Mouse (Mus musculus): ENCODE measurements around the gene Trim7. TPM values are rescaled to one million over a fixed set of nuclear protein-coding genes. Genes with fewer than 3 reads are reported as not detected.
"Not testable (repeated sequence)": the region's sequence is repeated elsewhere in the genome, so short reads cannot be mapped to it uniquely, and the experiment has no call there.

Gene Trim7
- polyA plus RNA-seq, 1 experiment from 2014 or later, result 1.7 TPM

GRCm38 (mm10) chr11:48818346-48818745, 7.6 kb upstream of the Trim7 start:
- Histone ChIP-seq H3K4me1 (ENCODE audit: control insufficient read depth, insufficient read depth, low read length) (peaks cover 16% of the 10 kb centered on the region), H3K27me3 (ENCODE audit: control insufficient read depth, insufficient read depth, low read length) (no peaks in the 10 kb centered on the region), H3K27ac (ENCODE audit: low read length) (peak overlapping the region; percentile 9; the same call in 1 of the 2 replicates), H3K9me3 (replicated peaks; ENCODE audit: control insufficient read depth, low read length) (no peaks in the 10 kb centered on the region), H3K9ac (ENCODE audit: low read length) (peak overlapping the region; percentile 24), H3K4me3 (replicated peaks; ENCODE audit: low read length) (peak overlapping the region; percentile 53), H3K36me3 (ENCODE audit: control insufficient read depth, insufficient read depth, low read length) (no peaks in the 10 kb centered on the region), H3K4me2 (ENCODE audit: low read depth, low read length) (peak overlapping the region; percentile 80)
- under 1% methylated on average over 16 of the region's 16 CpGs for WGBS
- ATAC-seq (ENCODE audit: insufficient read depth, low FRiP score), result 0 out of 2 replicates have a peak, but pooled peaks have one; percentile 3

DNA sequence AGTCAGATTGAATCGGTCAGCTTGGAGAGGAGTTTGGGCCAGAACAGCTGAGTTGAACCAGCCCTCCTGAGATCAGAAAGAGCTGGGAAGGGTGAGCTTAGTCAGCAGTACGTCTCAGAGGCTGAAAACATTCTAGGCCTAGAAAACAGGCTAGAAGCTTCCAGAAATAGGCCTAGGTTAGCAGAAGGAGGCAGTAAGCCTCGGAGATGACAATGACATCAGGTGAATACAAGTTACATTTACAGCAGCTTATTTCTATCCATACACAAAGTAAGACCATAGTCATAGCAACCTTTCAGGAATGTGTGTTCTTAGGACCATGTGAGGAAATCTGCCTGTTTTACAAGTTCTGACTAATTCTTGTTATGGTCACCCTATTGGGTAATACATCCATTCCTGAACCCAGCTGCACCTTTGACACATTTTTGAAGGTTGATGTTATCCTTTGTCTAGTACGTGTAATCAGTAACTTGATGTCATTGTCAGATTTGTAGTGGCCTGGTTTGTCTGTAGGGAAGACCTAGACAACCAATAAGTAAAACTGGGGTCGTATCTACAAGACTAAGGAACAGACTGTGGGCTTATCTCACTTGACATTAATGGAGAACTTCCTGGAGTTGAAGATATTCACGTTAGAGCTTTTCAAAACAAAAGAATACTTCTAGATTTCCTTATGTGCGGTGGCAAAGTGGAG, 6.2 kb upstream of the Trim7 start:
- Histone ChIP-seq H3K9ac (ENCODE audit: low read length) (no peak overlapping the region), H3K4me3 (replicated peaks; ENCODE audit: low read length) (no peak overlapping the region), H3K27ac (ENCODE audit: low read length) (peak overlapping the region; percentile 60), H3K9me3 (replicated peaks; ENCODE audit: control insufficient read depth, low read length) (no peaks in the 10 kb centered on the region), H3K4me1 (ENCODE audit: control insufficient read depth, insufficient read depth, low read length) (peaks cover 20% of the 10 kb centered on the region), H3K4me2 (ENCODE audit: low read depth, low read length) (no peak overlapping the region), H3K27me3 (ENCODE audit: control insufficient read depth, insufficient read depth, low read length) (no peaks in the 10 kb centered on the region), H3K36me3 (ENCODE audit: control insufficient read depth, insufficient read depth, low read length) (no peaks in the 10 kb centered on the region)
- 72% methylated on average over 7 of the region's 7 CpGs for WGBS
- no peak for ATAC-seq (ENCODE audit: insufficient read depth, low FRiP score)

GRCm38 (mm10) chr11:48820308-48820674, 5.6 kb upstream of the Trim7 start:
- no peaks in the 10 kb centered on the region for H3K36me3 ChIP-seq (ENCODE audit: control insufficient read depth, insufficient read depth, low read length)
- no peak overlapping the region for H3K4me2 ChIP-seq (ENCODE audit: low read depth, low read length)
- H3K27me3 ChIP-seq (ENCODE audit: control insufficient read depth, insufficient read depth, low read length), result no peaks in the 10 kb centered on the region
- ATAC-seq (ENCODE audit: insufficient read depth, low FRiP score), result no peak
- no peak overlapping the region for H3K9ac ChIP-seq (ENCODE audit: low read length)
- peak overlapping the region; percentile 60 for H3K27ac ChIP-seq (ENCODE audit: low read length)
- peaks cover 16% of the 10 kb centered on the region for H3K4me1 ChIP-seq (ENCODE audit: control insufficient read depth, insufficient read depth, low read length)
- H3K4me3 ChIP-seq (replicated peaks; ENCODE audit: low read length), result no peak overlapping the region
- no peaks in the 10 kb centered on the region for H3K9me3 ChIP-seq (replicated peaks; ENCODE audit: control insufficient read depth, low read length)

- not testable (repeated sequence) for H3K36me3 ChIP-seq (ENCODE audit: control insufficient read depth, insufficient read depth, low read length); H3K4me2 ChIP-seq (ENCODE audit: low read depth, low read length); H3K27ac ChIP-seq (ENCODE audit: low read length); H3K9me3 ChIP-seq (replicated peaks; ENCODE audit: control insufficient read depth, low read length); H3K27me3 ChIP-seq (ENCODE audit: control insufficient read depth, insufficient read depth, low read length); H3K4me1 ChIP-seq (ENCODE audit: control insufficient read depth, insufficient read depth, low read length); H3K9ac ChIP-seq (ENCODE audit: low read length); ATAC-seq (ENCODE audit: insufficient read depth, low FRiP score); H3K4me3 ChIP-seq (replicated peaks; ENCODE audit: low read length)
- 85% methylated on average over 14 of the region's 14 CpGs for WGBS
Observed at GRCm38 (mm10) chr11:48821299-48821698, 4.6 kb upstream of the Trim7 start.

- Histone ChIP-seq H3K27me3 (ENCODE audit: control insufficient read depth, insufficient read depth, low read length) (no peaks in the 10 kb centered on the region), H3K4me3 (replicated peaks; ENCODE audit: low read length) (peak overlapping the region; percentile 47), H3K9me3 (replicated peaks; ENCODE audit: control insufficient read depth, low read length) (no peaks in the 10 kb centered on the region), H3K9ac (ENCODE audit: low read length) (no peak overlapping the region), H3K4me2 (ENCODE audit: low read depth, low read length) (peak overlapping the region; percentile 87), H3K36me3 (ENCODE audit: control insufficient read depth, insufficient read depth, low read length) (no peaks in the 10 kb centered on the region), H3K4me1 (ENCODE audit: control insufficient read depth, insufficient read depth, low read length) (peaks cover 10% of the 10 kb centered on the region; the same call in 1 of the 2 replicates), H3K27ac (ENCODE audit: low read length) (no peak overlapping the region)
- no peak for ATAC-seq (ENCODE audit: insufficient read depth, low FRiP score)
- WGBS, result 36% methylated on average over 14 of the region's 14 CpGs
Observed at GRCm38 (mm10) chr11:48822768-48823512, 3.0 kb upstream of the Trim7 start.

DNA sequence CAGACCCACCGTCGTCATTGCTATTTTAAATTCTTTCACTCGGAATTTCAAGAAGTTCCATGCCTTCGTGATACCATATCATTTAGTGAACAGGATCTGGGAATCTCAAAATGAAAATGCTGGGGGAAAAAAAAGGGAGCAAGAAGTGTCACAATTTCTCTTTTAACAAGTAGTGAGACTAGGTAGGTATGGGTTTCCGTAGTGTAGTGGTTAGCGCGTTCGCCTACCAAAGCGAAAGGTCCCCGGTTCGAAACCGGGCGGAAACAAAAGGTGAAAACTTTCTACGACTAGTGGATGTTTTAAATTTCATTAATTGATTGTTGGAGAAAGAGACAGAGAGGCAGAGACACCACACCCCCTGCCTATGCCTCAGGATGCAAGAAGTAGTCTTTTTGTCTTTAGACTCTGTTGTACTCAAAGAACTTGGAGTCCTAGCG, 2.4 kb upstream of the Trim7 start:
- H3K27ac ChIP-seq (ENCODE audit: low read length), result no peak overlapping the region
- no peaks in the 10 kb centered on the region for H3K36me3 ChIP-seq (ENCODE audit: control insufficient read depth, insufficient read depth, low read length)
- peak overlapping the region; percentile 46 for H3K9ac ChIP-seq (ENCODE audit: low read length)
- peak; percentile 39; the same call in 1 of the 2 replicates for ATAC-seq (ENCODE audit: insufficient read depth, low FRiP score)
- H3K27me3 ChIP-seq (ENCODE audit: control insufficient read depth, insufficient read depth, low read length), result no peaks in the 10 kb centered on the region
- 1% methylated on average over 15 of the region's 15 CpGs for WGBS
- H3K4me3 ChIP-seq (replicated peaks; ENCODE audit: low read length), result peak overlapping the region; percentile 47
- H3K4me1 ChIP-seq (ENCODE audit: control insufficient read depth, insufficient read depth, low read length), result peaks cover 10% of the 10 kb centered on the region; the same call in 1 of the 2 replicates
- H3K9me3 ChIP-seq (replicated peaks; ENCODE audit: control insufficient read depth, low read length), result no peaks in the 10 kb centered on the region
- H3K4me2 ChIP-seq (ENCODE audit: low read depth, low read length), result peak overlapping the region; percentile 87

GRCm38 (mm10) chr11:48824311-48824830, 1.6 kb upstream of the Trim7 start:
- Histone ChIP-seq H3K36me3 (ENCODE audit: control insufficient read depth, insufficient read depth, low read length) (no peaks in the 10 kb centered on the region), H3K27ac (ENCODE audit: low read length) (no peak overlapping the region), H3K4me3 (replicated peaks; ENCODE audit: low read length) (peak overlapping the region; percentile 47), H3K4me1 (ENCODE audit: control insufficient read depth, insufficient read depth, low read length) (peaks cover 10% of the 10 kb centered on the region; the same call in 1 of the 2 replicates), H3K4me2 (ENCODE audit: low read depth, low read length) (peak overlapping the region; percentile 87), H3K9me3 (replicated peaks; ENCODE audit: control insufficient read depth, low read length) (no peaks in the 10 kb centered on the region), H3K27me3 (ENCODE audit: control insufficient read depth, insufficient read depth, low read length) (no peaks in the 10 kb centered on the region), H3K9ac (ENCODE audit: low read length) (no peak overlapping the region)
- no peak for ATAC-seq (ENCODE audit: insufficient read depth, low FRiP score)
- 6% methylated on average over 22 of the region's 22 CpGs for WGBS

DNA sequence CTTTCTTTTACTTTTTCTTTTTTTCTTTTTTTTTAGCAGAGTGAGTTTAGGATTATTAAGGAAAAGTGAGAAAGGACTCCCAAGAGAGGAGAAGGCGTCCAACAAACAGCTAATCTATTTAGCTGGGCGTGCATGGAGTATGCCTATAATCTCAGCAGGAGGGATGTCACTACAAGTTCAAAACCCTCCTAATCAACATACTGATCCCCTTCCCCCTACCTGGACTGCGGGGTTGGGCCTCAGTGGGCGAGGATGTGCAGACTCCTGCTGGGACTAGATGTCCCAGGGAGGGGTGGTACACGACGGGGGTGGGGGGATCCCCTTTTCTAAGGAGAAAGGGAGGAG, 784 bp downstream of the Trim7 start:
- H3K9me3 ChIP-seq (replicated peaks; ENCODE audit: control insufficient read depth, low read length), result no peaks in the 10 kb centered on the region
- no peaks in the 10 kb centered on the region for H3K27me3 ChIP-seq (ENCODE audit: control insufficient read depth, insufficient read depth, low read length)
- no peaks in the 10 kb centered on the region for H3K36me3 ChIP-seq (ENCODE audit: control insufficient read depth, insufficient read depth, low read length)
- peak overlapping the region; percentile 69 for H3K4me2 ChIP-seq (ENCODE audit: low read depth, low read length)
- ATAC-seq (ENCODE audit: insufficient read depth, low FRiP score), result no peak
- peak overlapping the region; percentile 72 for H3K9ac ChIP-seq (ENCODE audit: low read length)
- H3K4me1 ChIP-seq (ENCODE audit: control insufficient read depth, insufficient read depth, low read length), result peaks cover 10% of the 10 kb centered on the region; the same call in 1 of the 2 replicates
- H3K4me3 ChIP-seq (replicated peaks; ENCODE audit: low read length), result peak overlapping the region; percentile 55
- H3K27ac ChIP-seq (ENCODE audit: low read length), result peak overlapping the region; percentile 66
- 3% methylated on average over 6 of the region's 6 CpGs for WGBS

DNA sequence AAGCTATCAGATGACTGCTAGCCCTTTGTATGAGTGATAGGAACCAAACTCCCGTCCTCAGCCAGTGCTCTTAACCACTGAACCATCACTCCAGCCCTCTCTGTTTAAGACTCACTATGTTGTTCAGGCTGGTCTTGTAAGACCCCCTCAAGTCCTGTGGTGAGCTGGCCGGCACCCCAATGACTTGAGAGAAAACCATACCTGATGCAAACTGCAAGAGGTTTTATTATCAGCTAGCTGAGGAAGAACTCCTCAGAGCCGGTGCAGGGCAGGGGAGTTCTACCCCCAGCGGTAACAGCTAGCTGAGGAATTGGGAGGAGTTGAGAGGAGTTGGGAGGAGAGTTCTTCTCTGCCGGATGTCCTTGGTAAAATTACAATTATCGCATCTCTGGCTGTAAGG, 2.0 kb downstream of the Trim7 start:
- Histone ChIP-seq H3K9ac (ENCODE audit: low read length) (no peak overlapping the region), H3K27me3 (ENCODE audit: control insufficient read depth, insufficient read depth, low read length) (no peaks in the 10 kb centered on the region), H3K4me1 (ENCODE audit: control insufficient read depth, insufficient read depth, low read length) (peaks cover 10% of the 10 kb centered on the region; the same call in 1 of the 2 replicates), H3K4me2 (ENCODE audit: low read depth, low read length) (no peak overlapping the region), H3K27ac (ENCODE audit: low read length) (no peak overlapping the region), H3K36me3 (ENCODE audit: control insufficient read depth, insufficient read depth, low read length) (no peaks in the 10 kb centered on the region), H3K9me3 (replicated peaks; ENCODE audit: control insufficient read depth, low read length) (no peaks in the 10 kb centered on the region), H3K4me3 (replicated peaks; ENCODE audit: low read length) (no peak overlapping the region)
- WGBS, result 63% methylated on average over 6 of the region's 6 CpGs
- no peak for ATAC-seq (ENCODE audit: insufficient read depth, low FRiP score)

Data from stomach, embryonic 16.5 days (tissue).